Comparison of ENCODE assay signal across 36 mouse cellular contexts in genomic region chr19:56828305-56828704, GRCm38 (mm10). TPM values are rescaled to one million over a fixed set of nuclear protein-coding genes. Genes with fewer than 3 reads are reported as not detected.
DNase-seq lines count a peak whose midpoint lies in the region; ATAC-seq and TF ChIP-seq lines count a peak whose summit lies in the region.
"Had no signal": no experiment of that assay in that cellular context is flagged by ENCODE, and none has a peak within 500 bp of the region (broad histone marks: within the 10 kb centered on the region; RNA-seq: fewer than 3 reads in every experiment).

No protein-coding gene starts in this region.

- no peaks in the 10 kb centered on the region for H3K4me1 ChIP-seq in limb, embryonic 14.5 days (ENCODE audit: control insufficient read depth, insufficient read depth, low read length)
- H3K4me1 ChIP-seq: hindbrain, embryonic 15.5 days; midbrain, embryonic 12.5 days; neural tube, embryonic 13.5 days had no signal

- H3K4me2 ChIP-seq in limb, embryonic 14.5 days (replicated peaks; ENCODE audit: low read depth, low read length, severe bottlenecking) = no peak overlapping the region
- H3K4me2 ChIP-seq: heart, embryonic 13.5 days; hindbrain, embryonic 15.5 days; lung, embryonic 14.5 days; midbrain, embryonic 12.5 days; neural tube, embryonic 13.5 days had no signal

- DNase-seq in kidney, adult 11 months = peak; percentile 31
- DNase-seq in kidney, postnatal 10 days = no peak
- peak; percentile 44 for DNase-seq in kidney, adult 9 months
- peak; percentile 39 for DNase-seq in limb, embryonic 14.5 days (ENCODE audit: low spot score)
- DNase-seq in cerebellum, adult 18-20 months = no peak
- DNase-seq in left cerebral cortex, adult 9 months (ENCODE audit: low spot score in 2 of 2) = no peak
- DNase-seq: adrenal gland, postnatal 25 days; cerebellum, adult 2 months; cerebellum, postnatal 14 days; gastrocnemius, postnatal 25 days; heart, adult 2 months; heart, postnatal 10 days; liver; lung, embryonic 14.5 days; right cerebral cortex, postnatal 4 days had no signal

- no peak overlapping the region for H3K27ac ChIP-seq in limb, embryonic 14.5 days (replicated peaks; ENCODE audit: low read depth, low read length)
- H3K27ac ChIP-seq: heart, adult 2 months; heart, embryonic 13.5 days; hindbrain, embryonic 10.5 days; hindbrain, embryonic 15.5 days; kidney, postnatal 0 days; layer of hippocampus, adult 2 months; left cerebral cortex, adult 2 months; liver, embryonic 14.5 days; midbrain, embryonic 12.5 days; neural tube, embryonic 13.5 days; stomach, postnatal 0 days had no signal

- no peak for TF ChIP-seq POLR2A in limb, embryonic 14.5 days (IDR thresholded peaks at IDR 0.05; ENCODE audit: borderline replicate concordance, extremely low read depth, insufficient read depth, insufficient read length)

- H3K27me3 ChIP-seq in C2C12 (ENCODE audit: control insufficient read depth, insufficient read depth, insufficient read length) = no peaks in the 10 kb centered on the region
- no peaks in the 10 kb centered on the region for H3K27me3 ChIP-seq in limb, embryonic 14.5 days (ENCODE audit: control insufficient read depth, insufficient read depth, low read length)

- H3K9ac ChIP-seq in limb, embryonic 14.5 days (ENCODE audit: low read depth, low read length, severe bottlenecking) = no peak overlapping the region
- H3K9ac ChIP-seq: heart, embryonic 13.5 days; hindbrain, embryonic 15.5 days; liver, embryonic 14.5 days; lung, embryonic 14.5 days; midbrain, embryonic 12.5 days; neural tube, embryonic 13.5 days had no signal

- no peak overlapping the region for H3K4me3 ChIP-seq in C2C12 (ENCODE audit: insufficient read depth, poor library complexity, severe bottlenecking)
- H3K4me3 ChIP-seq in limb, embryonic 14.5 days (replicated peaks; ENCODE audit: low read length) = no peak overlapping the region
- H3K4me3 ChIP-seq: heart, adult 2 months; heart, embryonic 13.5 days; hindbrain, embryonic 10.5 days; hindbrain, embryonic 15.5 days; layer of hippocampus, adult 2 months; left cerebral cortex, adult 2 months; midbrain, embryonic 12.5 days; neural tube, embryonic 13.5 days had no signal

- no peaks in the 10 kb centered on the region for H3K9me3 ChIP-seq in limb, embryonic 14.5 days (ENCODE audit: control insufficient read depth, low read length)
- H3K9me3 ChIP-seq: heart, embryonic 13.5 days; hindbrain, embryonic 10.5 days; hindbrain, embryonic 15.5 days; midbrain, embryonic 12.5 days; neural tube, embryonic 13.5 days had no signal

- H3ac ChIP-seq in C2C12 (ENCODE audit: control insufficient read depth, insufficient read length, low read depth) = no peak overlapping the region

- no peaks in the 10 kb centered on the region for H3K79me2 ChIP-seq in C2C12 (ENCODE audit: control insufficient read depth, insufficient read depth)

- no peaks in the 10 kb centered on the region for H3K79me3 ChIP-seq in C2C12 (ENCODE audit: low read depth)

- no peak for TF ChIP-seq CTCF in C2C12 (IDR thresholded peaks at IDR 0.05; ENCODE audit: control insufficient read depth, insufficient read depth, insufficient read length)

- H3K36me3 ChIP-seq in C2C12 (ENCODE audit: control insufficient read depth, insufficient read depth) = no peaks in the 10 kb centered on the region
- H3K36me3 ChIP-seq in limb, embryonic 14.5 days (ENCODE audit: control insufficient read depth, insufficient read depth, low read length) = no peaks in the 10 kb centered on the region
- H3K36me3 ChIP-seq: heart, embryonic 13.5 days; hindbrain, embryonic 10.5 days; hindbrain, embryonic 15.5 days; midbrain, embryonic 12.5 days; neural tube, embryonic 13.5 days had no signal

- peak; percentile 72 for ATAC-seq in limb, embryonic 14.5 days (ENCODE audit: low FRiP score, low read depth)
- no peak for ATAC-seq in megakaryocyte-erythroid progenitor cell, adult 5-6 weeks (replicated peaks; ENCODE audit: low FRiP score, low TSS enrichment, poor library complexity, severe bottlenecking)
- ATAC-seq: CD4-positive, CD25-positive, alpha-beta regulatory T cell, adult 4 months; forebrain, embryonic 14.5 days; inflammation-experienced regulatory T-cells, adult 6 months had no signal

- WGBS in limb, embryonic 14.5 days = 61% methylated on average over 11 of the region's 11 CpGs

TF ChIP-seq in C2C12, 6 proteins besides CTCF, POLR2A, EP300 and RAD21:
- TF ChIP-seq MYOD1 (IDR thresholded peaks at IDR 0.05; ENCODE audit: control insufficient read depth, insufficient read length, low read depth) = peak; percentile 95
- TF ChIP-seq MYOG (IDR thresholded peaks at IDR 0.05; ENCODE audit: control insufficient read depth, extremely low read depth, insufficient read length) = no peak
- no peak for TF ChIP-seq FOSL1 (IDR thresholded peaks at IDR 0.05; ENCODE audit: insufficient read depth, low read length, poor library complexity, severe bottlenecking)
- no peak for TF ChIP-seq MAX (IDR thresholded peaks at IDR 0.05)
- TF ChIP-seq CEBPB (IDR thresholded peaks at IDR 0.05; ENCODE audit: low read depth) = no peak
- no peak for TF ChIP-seq USF1 (IDR thresholded peaks at IDR 0.05; ENCODE audit: low read depth)
TF ChIP-seq in C2C12: peak in this region for 1.

RNA-seq across cellular contexts. Expression of gene Tdrd1, which starts 2.3 kb away (rescaled TPM):
- polyA plus RNA-seq in C2C12 (2012; fragmentation: generic; extraction: Trizol) = not detected
- 2.6 and 3.3 TPM in 2 replicates for polyA plus RNA-seq in limb, embryonic 14.5 days (2012; rRNA removed)
- polyA plus RNA-seq in limb, embryonic 14.5 days (2014; fragmentation: Nextera tagmentation; extraction: Ambion mirVana) = 2.2 and 3.9 TPM in 2 replicates
- not detected in 2 replicates for total RNA-seq in megakaryocyte-erythroid progenitor cell, adult 5-6 weeks (2014; fragmentation: Nextera tagmentation)
- total RNA-seq in megakaryocyte-erythroid progenitor cell, adult 5-6 weeks (2017) = not detected in 2 replicates
- total RNA-seq: adrenal gland, postnatal 25 days; gastrocnemius, adult 18-20 months; gastrocnemius, postnatal 25 days; heart, adult 2 months had no signal
- polyA plus RNA-seq: CD4-positive, CD25-positive, alpha-beta regulatory T cell, adult 4 months; inflammation-experienced regulatory T-cells, adult 6 months; spleen, adult 2 months had no signal

RNA-seq across cellular contexts. Expression of gene Ccdc186, which starts 6.3 kb away (rescaled TPM):
- 2.9 TPM for polyA plus RNA-seq in C2C12 (2012; fragmentation: generic; extraction: Trizol)
- 15.4 and 16.0 TPM in 2 replicates for polyA plus RNA-seq in limb, embryonic 14.5 days (2012; rRNA removed)
- 23.4 and 24.0 TPM in 2 replicates for polyA plus RNA-seq in limb, embryonic 14.5 days (2014; fragmentation: Nextera tagmentation; extraction: Ambion mirVana)
- 7.3 and 16.5 TPM in 2 replicates for total RNA-seq in megakaryocyte-erythroid progenitor cell, adult 5-6 weeks (2014; fragmentation: Nextera tagmentation)
- total RNA-seq in megakaryocyte-erythroid progenitor cell, adult 5-6 weeks (2017) = 32.5 and 40.0 TPM in 2 replicates

RNA-seq across cellular contexts. Expression of gene Vwa2, which starts 45.7 kb away (rescaled TPM):
- 0.02 TPM for polyA plus RNA-seq in C2C12 (2012; fragmentation: generic; extraction: Trizol)
- polyA plus RNA-seq in limb, embryonic 14.5 days (2012; rRNA removed) = 5.9 and 6.4 TPM in 2 replicates
- polyA plus RNA-seq in limb, embryonic 14.5 days (2014; fragmentation: Nextera tagmentation; extraction: Ambion mirVana) = 4.3 and 5.6 TPM in 2 replicates
- not detected in 2 replicates for total RNA-seq in megakaryocyte-erythroid progenitor cell, adult 5-6 weeks (2014; fragmentation: Nextera tagmentation)
- total RNA-seq in megakaryocyte-erythroid progenitor cell, adult 5-6 weeks (2017) = not detected in 2 replicates
- total RNA-seq: adrenal gland, adult 18-20 months; adrenal gland, postnatal 25 days; gastrocnemius, adult 18-20 months; gastrocnemius, postnatal 25 days; heart, adult 2 months; heart, postnatal 10 days; layer of hippocampus, adult 2 months; left cerebral cortex, adult 2 months; left cerebral cortex, postnatal 36 days; megakaryocyte progenitor cell, adult 5-6 weeks had no signal
- polyA plus RNA-seq: CD4-positive, CD25-positive, alpha-beta regulatory T cell, adult 4 months; cortical plate, adult 2 months; heart, adult 2 months; inflammation-experienced regulatory T-cells, adult 6 months had no signal

Comparison
In these comparisons a context has a peak if more than half of its experiments do, and no peak if none do; other contexts are left out.
1. DNase-seq: peak in kidney, adult 11 months (single experiment), kidney, adult 9 months (single experiment) and limb, embryonic 14.5 days (single experiment); none in kidney, postnatal 10 days (single experiment), cerebellum, adult 18-20 months (0 of 2) and left cerebral cortex, adult 9 months (0 of 2).